Mouse (Mus musculus): ENCODE data around the gene Pxn.

DNA sequence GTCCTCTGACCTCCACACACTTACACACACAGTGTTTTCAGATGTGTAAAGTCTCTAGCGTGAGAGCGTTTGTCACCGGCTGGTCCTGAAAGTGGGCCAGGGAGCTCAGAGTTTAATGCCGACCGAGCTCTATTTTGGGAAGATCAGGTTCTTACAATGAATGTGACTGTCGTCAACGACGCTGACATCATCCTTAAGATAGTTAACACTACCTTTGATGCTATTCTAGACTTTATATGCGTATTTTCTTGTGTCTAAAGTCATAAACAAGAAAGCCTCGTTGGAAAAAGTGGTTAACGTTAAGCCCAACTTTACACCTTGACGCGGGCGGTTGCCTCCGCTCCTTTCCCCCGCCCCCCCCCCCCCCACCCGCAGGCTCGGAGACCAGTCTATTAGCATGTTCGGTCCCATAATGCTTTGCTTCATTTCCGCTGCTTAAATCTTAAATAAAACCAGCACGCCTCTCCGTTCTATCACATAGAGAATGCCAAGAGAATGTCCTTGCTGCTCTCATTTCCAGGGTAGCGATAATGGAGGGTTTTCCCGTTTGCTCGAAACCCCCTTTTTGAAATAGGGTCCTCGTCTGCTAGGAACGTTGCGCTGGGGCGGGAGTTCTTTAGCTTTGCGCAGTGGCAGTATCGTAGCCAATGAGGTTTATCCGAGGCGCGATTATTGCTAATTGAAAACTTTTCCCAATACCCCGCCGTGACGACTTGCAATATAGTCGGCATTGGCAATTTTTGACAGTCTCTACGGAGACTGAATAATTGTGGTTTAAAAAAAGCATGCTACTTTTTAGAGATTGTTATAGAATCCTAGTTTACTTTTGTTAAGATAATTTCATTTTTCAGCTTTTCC is 17.4 kb upstream of the Pxn start:
- TF ChIP-seq CTCF (IDR thresholded peaks at IDR 0.05; ENCODE audit: borderline replicate concordance, extremely low read depth, insufficient read depth, insufficient read length) = no peak
- peak; percentile 87; the same call in 1 of the 2 replicates for TF ChIP-seq POLR2A (IDR thresholded peaks at IDR 0.05; ENCODE audit: borderline replicate concordance, extremely low read depth, insufficient read depth, insufficient read length, poor library complexity, severe bottlenecking)
